Mouse (Mus musculus): ENCODE results near the gene Nkain1. TPM values are rescaled to one million over a fixed set of nuclear protein-coding genes. Genes with fewer than 3 reads are reported as not detected.
A peak's percentile ranks its signal among the peaks of the same experiment; 100 is the strongest.

Gene Nkain1
- polyA plus RNA-seq, 1 experiment from 2014 or later = 0.44 TPM

DNA sequence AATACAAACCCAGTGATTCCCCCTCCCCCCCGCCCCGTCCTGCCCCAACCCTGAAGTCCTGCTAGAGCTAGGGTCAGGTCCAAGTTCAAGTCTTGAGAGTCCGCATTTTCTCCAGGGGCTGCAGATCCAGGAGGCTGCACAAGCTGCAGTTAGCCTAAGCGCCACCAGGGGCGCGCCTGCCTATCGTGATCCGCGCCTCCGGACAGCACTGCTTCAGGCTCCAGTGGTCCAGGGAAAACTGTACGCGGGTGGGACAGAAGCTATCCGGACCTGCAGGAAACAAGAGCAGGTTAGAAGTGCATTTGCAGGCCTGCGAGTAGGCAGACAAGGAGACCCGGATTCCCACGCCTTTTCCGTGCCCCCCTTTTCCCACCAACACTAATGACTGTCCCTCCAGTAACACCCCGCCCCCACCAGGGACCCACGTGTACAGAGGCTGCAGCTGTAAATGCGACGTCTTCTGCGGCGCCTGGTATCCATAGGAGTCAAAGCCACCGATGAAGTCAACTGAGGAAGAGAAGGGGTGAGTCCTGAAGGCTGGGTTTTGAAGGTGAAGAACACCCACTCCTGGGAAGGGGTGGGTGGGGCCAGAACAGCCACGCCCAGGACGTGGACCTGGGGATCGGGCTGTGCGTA, 42.2 kb downstream of the Nkain1 start:
- 12% methylated on average over 28 of the region's 28 CpGs for WGBS
- no peaks in the 10 kb centered on the region for H3K27me3 ChIP-seq
- peaks cover 5% of the 10 kb centered on the region for H3K4me1 ChIP-seq (replicated peaks)
- peak overlapping the region; percentile 56 for H3K4me2 ChIP-seq
- no peak overlapping the region for H3K27ac ChIP-seq
- 0 out of 2 replicates have a peak overlapping the region, but pooled peaks have one; percentile 19 for H3K4me3 ChIP-seq
- ATAC-seq (replicated peaks; ENCODE audit: insufficient number of reproducible peaks, insufficient read depth, low FRiP score, low read depth) = peak; percentile 53
- no peak overlapping the region for H3K9ac ChIP-seq
- no peaks in the 10 kb centered on the region for H3K36me3 ChIP-seq
- no peaks in the 10 kb centered on the region for H3K9me3 ChIP-seq (replicated peaks)

GRCm38 (mm10) chr4:130527804-130528203, 46.2 kb downstream of the Nkain1 start:
- H3K9ac ChIP-seq = no peak overlapping the region
- no peak for ATAC-seq (replicated peaks; ENCODE audit: insufficient number of reproducible peaks, insufficient read depth, low FRiP score, low read depth)
- no peak overlapping the region for H3K4me2 ChIP-seq
- H3K27me3 ChIP-seq = no peaks in the 10 kb centered on the region
- no peak overlapping the region for H3K27ac ChIP-seq
- no peaks in the 10 kb centered on the region for H3K36me3 ChIP-seq
- no peak overlapping the region for H3K4me3 ChIP-seq
- H3K4me1 ChIP-seq (replicated peaks) = peaks cover 5% of the 10 kb centered on the region
- H3K9me3 ChIP-seq (replicated peaks) = no peaks in the 10 kb centered on the region
- 87% methylated on average over 1 of the region's 1 CpGs for WGBS

DNA sequence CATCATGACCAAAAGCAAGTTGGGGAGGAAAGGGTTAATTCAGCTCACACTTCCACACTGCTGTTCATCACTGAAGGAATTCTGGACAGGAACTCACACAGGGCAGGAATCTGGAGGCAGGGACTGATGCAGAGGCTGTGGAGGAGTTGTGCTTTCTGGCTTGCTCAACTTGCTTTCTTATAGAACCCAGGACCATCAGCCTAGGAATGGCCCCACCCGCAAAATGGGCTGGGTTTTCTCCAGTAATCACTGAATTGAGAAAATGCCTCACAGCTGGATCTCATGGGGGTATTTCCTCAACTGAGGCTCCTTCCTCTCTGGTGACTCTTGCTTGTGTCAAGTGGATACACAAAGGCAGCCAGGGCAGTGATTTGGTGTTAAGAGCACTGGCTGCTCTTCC, 48.9 kb downstream of the Nkain1 start:
- ATAC-seq (replicated peaks; ENCODE audit: insufficient number of reproducible peaks, insufficient read depth, low FRiP score, low read depth) = no peak
- no peak overlapping the region for H3K9ac ChIP-seq
- H3K4me2 ChIP-seq = no peak overlapping the region
- 52% methylated on average over 1 of the region's 1 CpGs for WGBS
- no peak overlapping the region for H3K27ac ChIP-seq
- no peak overlapping the region for H3K4me3 ChIP-seq
- peaks cover 4% of the 10 kb centered on the region; the same call in 1 of the 2 replicates for H3K4me1 ChIP-seq (replicated peaks)
- no peaks in the 10 kb centered on the region for H3K36me3 ChIP-seq
- H3K27me3 ChIP-seq = no peaks in the 10 kb centered on the region
- no peaks in the 10 kb centered on the region for H3K9me3 ChIP-seq (replicated peaks)

- Histone ChIP-seq H3K27me3 (no peaks in the 10 kb centered on the region), H3K9me3 (replicated peaks) (no peaks in the 10 kb centered on the region), H3K4me2 (no peak overlapping the region), H3K4me3 (no peak overlapping the region), H3K4me1 (replicated peaks) (peaks cover 11% of the 10 kb centered on the region), H3K36me3 (no peaks in the 10 kb centered on the region), H3K9ac (no peak overlapping the region), H3K27ac (no peak overlapping the region)
- 95% methylated on average over 6 of the region's 6 CpGs for WGBS
- no peak for ATAC-seq (replicated peaks; ENCODE audit: insufficient number of reproducible peaks, insufficient read depth, low FRiP score, low read depth)
Observed at GRCm38 (mm10) chr4:130521466-130521865, 52.5 kb downstream of the Nkain1 start.

GRCm38 (mm10) chr4:130520482-130520851, 53.5 kb downstream of the Nkain1 start:
- Histone ChIP-seq H3K4me2 (peak overlapping the region; percentile 82), H3K27ac (no peak overlapping the region), H3K9ac (0 out of 2 replicates have a peak overlapping the region, but pooled peaks have one; percentile 32), H3K9me3 (replicated peaks) (no peaks in the 10 kb centered on the region), H3K27me3 (no peaks in the 10 kb centered on the region), H3K4me1 (replicated peaks) (peaks cover 11% of the 10 kb centered on the region), H3K36me3 (no peaks in the 10 kb centered on the region), H3K4me3 (peak overlapping the region; percentile 72)
- ATAC-seq (replicated peaks; ENCODE audit: insufficient number of reproducible peaks, insufficient read depth, low FRiP score, low read depth) = 0 out of 2 replicates have a peak, but pooled peaks have one; percentile 8
- 2% methylated on average over 9 of the region's 9 CpGs for WGBS

DNA sequence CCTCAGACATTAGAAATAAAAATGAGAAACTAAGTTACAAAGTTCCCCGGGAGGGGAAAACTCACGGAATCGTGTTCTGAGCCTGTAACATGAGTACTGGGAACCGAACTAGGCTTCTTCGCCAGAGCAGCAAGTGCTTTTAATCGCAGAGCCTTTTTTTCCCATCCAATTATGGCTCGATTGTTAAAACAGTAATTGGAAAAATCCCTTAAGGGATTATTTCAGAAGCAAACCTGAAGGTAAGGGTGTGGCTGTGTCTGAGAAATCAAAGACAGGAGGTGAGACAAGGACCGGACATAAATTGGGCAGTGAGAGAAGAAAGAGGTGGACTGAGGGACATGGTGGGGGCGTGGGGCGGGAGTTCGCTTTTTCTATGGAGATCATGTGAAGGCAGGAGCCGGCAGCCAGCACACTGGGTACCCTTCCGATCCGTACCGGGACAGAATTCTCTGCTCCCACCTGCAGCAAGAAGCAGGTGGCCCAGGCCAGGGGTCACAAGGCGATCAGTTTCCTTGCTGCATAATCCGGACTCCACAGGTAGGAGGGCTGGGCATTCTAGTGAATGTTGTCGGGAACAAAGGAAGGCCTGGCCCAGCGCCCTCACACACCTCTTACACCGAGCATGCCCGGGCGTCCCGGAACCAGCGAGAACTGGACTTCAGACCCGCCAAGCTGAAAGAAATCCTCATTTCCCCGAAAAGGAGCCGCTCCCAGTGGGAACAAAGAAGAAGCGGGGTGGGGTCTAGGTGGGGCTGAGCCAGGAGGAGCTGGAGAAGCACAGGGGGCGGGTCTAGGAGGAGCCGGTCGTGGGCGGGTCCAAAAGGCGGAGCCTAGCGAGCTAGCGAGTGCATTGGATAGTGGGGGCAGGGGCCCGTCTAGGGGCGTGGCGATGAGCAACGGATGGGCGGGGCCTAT, 54.1 kb downstream of the Nkain1 start:
- ATAC-seq (replicated peaks; ENCODE audit: insufficient number of reproducible peaks, insufficient read depth, low FRiP score, low read depth) = peak; percentile 99
- no peaks in the 10 kb centered on the region for H3K27me3 ChIP-seq
- no peaks in the 10 kb centered on the region for H3K9me3 ChIP-seq (replicated peaks)
- 4% methylated on average over 40 of the region's 40 CpGs for WGBS
- H3K4me3 ChIP-seq = peak overlapping the region; percentile 72
- peaks cover 11% of the 10 kb centered on the region for H3K4me1 ChIP-seq (replicated peaks)
- H3K9ac ChIP-seq = peak overlapping the region; percentile 68
- H3K4me2 ChIP-seq = peak overlapping the region; percentile 82
- H3K27ac ChIP-seq = peak overlapping the region; percentile 28
- no peaks in the 10 kb centered on the region for H3K36me3 ChIP-seq

GRCm38 (mm10) chr4:130516490-130516889, 57.5 kb downstream of the Nkain1 start:
- 76% methylated on average over 6 of the region's 6 CpGs for WGBS
- Histone ChIP-seq H3K27me3 (no peaks in the 10 kb centered on the region), H3K27ac (no peak overlapping the region), H3K9ac (no peak overlapping the region), H3K4me3 (no peak overlapping the region), H3K9me3 (replicated peaks) (no peaks in the 10 kb centered on the region), H3K4me1 (replicated peaks) (peaks cover 11% of the 10 kb centered on the region), H3K36me3 (no peaks in the 10 kb centered on the region), H3K4me2 (no peak overlapping the region)
- no peak for ATAC-seq (replicated peaks; ENCODE audit: insufficient number of reproducible peaks, insufficient read depth, low FRiP score, low read depth)

Other genes with a start within 250 kb of the Nkain1 start
- gene Zcchc17, start 214.2 kb downstream of the Nkain1 start, polyA plus RNA-seq (2015; fragmentation: Nextera tagmentation; extraction: Ambion mirVana) = 43.2 and 48.7 TPM in 2 replicates
- gene Snrnp40, start 214.0 kb downstream of the Nkain1 start, polyA plus RNA-seq (2015; fragmentation: Nextera tagmentation; extraction: Ambion mirVana) = 62.7 and 81.1 TPM in 2 replicates
- gene Pum1, start 89.1 kb upstream of the Nkain1 start, polyA plus RNA-seq (2015; fragmentation: Nextera tagmentation; extraction: Ambion mirVana) = 46.8 and 57.9 TPM in 2 replicates
- 18.4 and 28.4 TPM in 2 replicates for gene Sdc3, start 218.4 kb upstream of the Nkain1 start, polyA plus RNA-seq (2015; fragmentation: Nextera tagmentation; extraction: Ambion mirVana)